Mouse (Mus musculus) spleen, postnatal 10 days (tissue): Measurements from ENCODE around the gene Mdga1.
A peak's percentile ranks its signal among the peaks of the same experiment; 100 is the strongest.
"Not testable (repeated sequence)": the region's sequence is repeated elsewhere in the genome, so short reads cannot be mapped to it uniquely, and the experiment has no call there.

Experiments
- DNase-seq, 2 experiments: peaks; one replicate each; pipeline ENCODE4 v3.0.0; 2021 to 2022; ENCODE audit warnings: low spot score in 2 of 2

Mdga1 gene

DNA sequence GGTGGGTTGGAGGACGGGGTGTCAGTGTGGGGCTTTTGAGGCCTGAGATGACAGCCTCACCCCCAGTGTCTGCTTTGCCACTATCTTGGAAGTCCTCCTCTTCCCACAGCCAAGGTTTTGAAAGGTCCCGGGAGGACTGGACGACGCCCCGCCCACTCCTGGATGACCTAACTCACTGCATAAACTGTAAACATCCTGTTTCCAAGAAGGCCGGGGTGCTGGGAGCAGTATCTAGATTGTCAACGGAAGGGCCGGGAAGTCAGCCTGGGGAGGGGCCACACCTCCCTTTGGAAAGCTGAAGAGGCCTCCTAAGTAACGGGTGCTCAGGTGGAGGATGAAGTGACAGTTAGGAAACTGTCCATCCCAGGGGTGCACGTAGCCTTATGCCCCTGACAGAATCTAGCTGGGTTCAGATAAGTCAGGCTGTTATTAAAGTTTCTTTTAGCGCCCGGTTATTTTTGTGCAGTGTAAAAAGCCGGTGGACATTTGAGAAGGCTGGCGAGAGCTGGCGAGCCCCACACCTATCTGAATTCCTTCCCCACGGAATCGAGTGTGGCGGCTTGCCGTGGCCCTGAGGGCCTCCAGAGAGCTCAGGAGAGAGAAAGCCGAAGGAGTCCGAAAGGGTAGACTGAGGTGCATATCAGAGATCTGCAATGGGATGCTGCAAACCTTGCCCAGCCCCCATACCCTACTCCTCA is 170.3 kb downstream of the Mdga1 start:
- DNase-seq: no peak

DNA sequence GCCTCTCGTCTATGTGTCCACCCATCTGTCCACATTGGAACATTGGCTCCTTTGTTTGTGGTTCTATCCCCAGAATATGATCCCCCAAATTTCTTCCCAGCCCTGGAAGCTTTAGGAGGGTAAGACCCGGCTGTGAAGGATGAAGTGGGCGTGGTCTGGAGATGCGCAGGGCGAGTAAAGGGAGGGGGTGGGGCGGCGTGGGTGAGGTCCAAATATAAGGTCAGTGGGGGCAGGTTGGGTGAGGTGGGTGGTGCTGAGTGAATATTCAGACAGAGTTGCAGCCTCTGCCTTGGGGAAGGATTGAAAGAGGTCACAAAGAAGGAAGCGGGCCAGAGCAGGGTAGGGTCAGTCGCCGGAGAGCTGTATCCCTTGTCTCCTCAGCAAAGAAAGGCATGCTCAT is 171.7 kb downstream of the Mdga1 start:
- DNase-seq: no peak

DNA sequence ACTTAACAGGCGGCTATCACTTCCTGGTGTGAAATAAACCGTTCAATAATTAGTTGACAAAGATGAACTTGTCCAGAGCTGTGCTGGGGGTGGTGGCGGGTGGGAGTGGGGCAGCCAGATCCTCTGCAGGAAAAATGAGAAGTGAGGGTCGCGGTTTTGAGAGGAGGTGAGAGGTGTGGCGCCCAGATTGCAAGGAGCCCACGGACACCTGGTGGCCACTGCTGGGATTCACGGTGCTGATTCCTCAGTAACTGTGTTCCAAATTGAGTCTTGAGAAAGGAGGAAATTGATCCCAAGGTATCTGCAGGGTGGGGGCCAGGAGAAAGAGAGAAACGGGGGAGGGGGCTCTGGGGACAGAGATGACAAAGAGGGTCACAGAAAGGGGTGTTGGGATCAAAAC is 173.1 kb downstream of the Mdga1 start:
- DNase-seq: no peak

GRCm38 (mm10) chr17:29796086-29796485 is 173.8 kb downstream of the Mdga1 start:
- DNase-seq: peak; percentile 59 to 92

DNA sequence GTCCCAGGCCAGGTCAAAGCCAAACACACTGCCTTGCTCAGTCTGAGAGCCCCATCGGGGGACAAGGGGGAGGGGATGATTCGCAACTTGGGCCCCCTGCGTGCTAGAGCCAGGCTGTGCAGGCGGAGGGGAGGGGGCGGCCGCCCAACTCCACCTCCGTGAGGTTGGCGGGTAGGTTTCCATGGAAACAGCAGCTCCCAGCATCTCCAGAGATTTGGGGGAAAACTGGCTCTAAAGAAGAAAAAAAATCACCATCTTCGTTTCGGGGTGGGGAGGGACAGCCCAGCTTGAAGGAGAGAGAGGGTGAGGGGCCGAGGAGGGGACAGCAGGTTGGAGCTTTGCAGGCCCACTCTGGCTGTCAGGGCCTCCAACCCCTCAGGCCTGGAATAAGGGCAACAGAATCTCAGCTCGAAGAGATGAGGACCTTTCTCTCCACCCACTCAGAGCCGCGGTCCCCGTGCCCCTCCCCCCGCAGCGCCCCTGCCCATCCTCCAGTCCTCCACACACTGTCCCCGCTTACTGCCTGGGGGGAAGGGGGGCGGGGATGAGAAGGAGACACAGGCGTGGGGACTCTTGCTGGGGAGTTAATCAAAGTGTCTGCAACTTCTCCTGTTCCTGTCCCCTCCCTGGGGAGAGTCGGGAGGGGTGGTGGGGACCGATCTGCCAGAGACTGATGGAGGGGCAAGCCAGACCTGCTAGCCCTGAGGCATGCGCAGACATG is 174.7 kb downstream of the Mdga1 start:
- no peak for DNase-seq

DNA sequence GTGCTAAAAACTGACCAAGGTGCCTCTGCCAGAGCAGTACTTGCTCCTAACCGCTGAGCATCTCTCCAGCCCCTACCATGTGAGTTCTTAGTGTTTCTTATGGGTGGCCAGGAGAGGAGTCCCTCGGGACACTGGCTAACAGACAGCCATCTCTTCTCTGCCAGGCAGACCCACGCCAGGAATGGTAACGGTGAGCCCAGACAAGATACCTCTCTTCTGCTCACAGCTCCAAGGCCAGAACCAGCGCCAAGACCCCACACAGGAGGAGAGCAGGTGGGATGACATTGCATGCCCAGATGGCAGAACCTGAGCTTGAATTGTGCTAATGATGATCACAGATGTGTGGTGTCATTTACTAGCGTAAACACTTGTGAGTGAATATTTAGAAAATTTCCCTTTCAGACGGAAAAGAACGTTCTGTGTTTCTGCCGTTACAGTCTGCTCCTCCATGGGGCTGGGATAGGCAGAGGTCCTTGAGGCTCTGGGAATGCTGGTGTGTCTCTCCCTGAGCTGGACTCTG is 178.3 kb downstream of the Mdga1 start:
- DNase-seq: no peak

DNA sequence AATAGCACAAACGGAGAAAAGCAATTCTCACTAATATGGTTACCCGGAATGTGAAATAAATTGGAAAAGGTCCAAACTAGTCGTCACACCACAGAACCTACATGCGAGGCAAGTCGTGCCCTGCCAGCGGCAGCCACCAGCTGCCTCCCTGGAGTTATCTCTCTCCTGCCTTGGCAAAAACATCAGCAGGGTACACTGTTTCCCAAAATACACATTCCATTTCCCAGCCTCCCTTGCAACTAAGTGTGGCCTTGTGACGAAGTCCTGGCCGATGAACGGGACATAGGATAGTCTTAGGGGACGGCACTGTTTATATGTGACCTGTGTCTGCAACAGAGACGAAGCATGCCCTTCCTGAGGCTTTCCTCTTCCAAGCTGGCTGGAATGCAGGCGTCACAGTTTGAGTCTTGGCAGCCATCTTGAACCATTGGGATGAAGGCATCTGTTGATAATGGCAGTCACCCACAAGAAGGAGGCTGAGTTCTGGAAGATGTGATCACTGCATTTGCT is 179.6 kb downstream of the Mdga1 start:
- no peak for DNase-seq

- DNase-seq: peak in 1 of 2 experiments; percentile 52
Measured at GRCm38 (mm10) chr17:29789715-29790114, 180.2 kb downstream of the Mdga1 start.

GRCm38 (mm10) chr17:29788573-29788972 is 181.3 kb downstream of the Mdga1 start:
- no peak for DNase-seq

GRCm38 (mm10) chr17:29784820-29785219 is 185.1 kb downstream of the Mdga1 start:
- no peak for DNase-seq

- not testable (repeated sequence) for DNase-seq
Measured at GRCm38 (mm10) chr17:29781472-29781871, 188.4 kb downstream of the Mdga1 start.

GRCm38 (mm10) chr17:29778021-29778420 is 191.9 kb downstream of the Mdga1 start:
- DNase-seq: no peak
